Mouse (Mus musculus): ENCODE measurements around the gene Adprm. TPM values are rescaled to one million over a fixed set of nuclear protein-coding genes. Genes with fewer than 3 reads are reported as not detected.

Gene Adprm
- total RNA-seq, 1 experiment from 2014 or later: 36.1 TPM

DNA sequence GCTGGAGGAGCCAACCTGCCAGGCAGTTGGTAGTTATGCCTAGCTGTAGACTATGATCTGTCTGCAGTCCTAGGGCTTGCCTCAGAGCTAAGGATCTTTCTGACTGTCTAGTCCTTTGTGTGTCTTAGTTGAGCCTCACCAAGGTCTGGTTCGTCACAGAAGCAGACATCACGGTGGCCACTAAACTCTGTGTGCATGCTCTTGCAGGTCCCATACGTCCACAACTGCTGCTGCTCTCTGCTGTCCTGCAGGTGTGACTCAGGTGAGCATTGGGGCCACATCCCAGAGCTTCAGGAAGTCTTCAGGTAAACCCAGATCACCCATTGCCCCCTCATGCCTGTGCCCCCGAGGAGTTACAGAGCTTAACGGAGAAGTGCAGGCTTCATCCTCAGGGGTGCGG, 26.5 kb upstream of the Adprm start:
- no peak for ATAC-seq (ENCODE audit: extremely low read depth, insufficient number of reproducible peaks, low FRiP score, poor library complexity, severe bottlenecking)

DNA sequence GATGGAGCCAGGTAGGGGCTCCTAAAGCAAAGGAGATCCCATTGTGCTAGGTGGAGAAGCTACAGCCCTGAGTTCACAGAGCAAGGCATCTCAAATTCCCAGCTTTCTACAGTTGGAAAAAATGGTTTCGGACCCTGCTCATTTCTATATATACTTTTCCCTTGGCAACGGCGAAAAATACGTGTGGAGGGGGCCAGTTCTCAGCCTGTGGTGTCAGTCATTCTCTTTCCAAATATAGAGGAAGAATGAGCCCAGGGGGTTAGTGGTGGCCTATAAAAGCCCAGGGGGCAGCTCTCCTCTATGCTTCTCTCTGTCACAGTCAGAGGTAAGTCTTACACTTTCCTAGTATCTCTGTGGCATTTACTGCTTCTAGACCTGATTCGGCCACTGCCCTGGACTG, 25.6 kb upstream of the Adprm start, which contains the start of gene Myh3:
Gene Myh3, plus strand, starts transcription at position 301 of the 400 bp plus-strand sequence.
- no peak for ATAC-seq (ENCODE audit: extremely low read depth, insufficient number of reproducible peaks, low FRiP score, poor library complexity, severe bottlenecking)

DNA sequence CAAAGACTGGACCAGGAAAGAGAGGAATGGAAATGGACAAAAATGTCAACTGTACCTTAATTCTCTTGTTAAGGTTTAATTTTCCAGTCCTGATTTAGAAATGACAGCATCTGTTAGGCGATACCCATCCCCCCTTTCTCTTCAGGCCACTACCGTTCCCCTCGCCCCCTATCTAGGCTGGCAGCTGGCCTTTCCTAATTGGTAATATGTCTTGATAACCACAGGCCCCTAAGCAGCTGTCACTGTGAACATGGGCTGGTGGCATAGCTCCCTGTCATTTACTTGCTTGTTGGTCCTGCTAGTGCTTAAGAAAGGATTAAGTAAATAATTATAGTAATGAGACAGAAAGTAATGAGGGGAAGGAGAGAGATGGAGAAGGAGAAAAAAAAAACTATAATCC, 25.0 kb upstream of the Adprm start:
- no peak for ATAC-seq (ENCODE audit: extremely low read depth, insufficient number of reproducible peaks, low FRiP score, poor library complexity, severe bottlenecking)

DNA sequence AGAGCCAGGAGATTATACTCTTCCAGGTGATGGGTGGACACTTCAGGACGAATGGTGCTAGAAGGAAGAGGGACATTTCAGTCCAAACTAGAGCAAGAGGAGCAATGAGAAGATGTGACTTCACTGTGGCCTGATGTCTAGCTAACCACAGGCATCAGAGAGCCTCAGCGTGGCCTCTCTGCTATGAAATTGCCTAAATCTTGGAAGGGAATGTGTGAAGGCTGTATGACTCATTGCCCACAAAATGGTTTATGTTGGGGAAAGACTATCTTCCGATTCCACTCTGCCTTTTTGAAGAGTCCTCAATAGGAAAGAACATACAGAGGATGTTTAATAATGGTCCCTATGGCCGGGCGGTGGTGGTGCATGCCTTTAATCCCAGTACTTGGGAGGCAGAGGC, 24.4 kb upstream of the Adprm start:
- no peak for ATAC-seq (ENCODE audit: extremely low read depth, insufficient number of reproducible peaks, low FRiP score, poor library complexity, severe bottlenecking)

DNA sequence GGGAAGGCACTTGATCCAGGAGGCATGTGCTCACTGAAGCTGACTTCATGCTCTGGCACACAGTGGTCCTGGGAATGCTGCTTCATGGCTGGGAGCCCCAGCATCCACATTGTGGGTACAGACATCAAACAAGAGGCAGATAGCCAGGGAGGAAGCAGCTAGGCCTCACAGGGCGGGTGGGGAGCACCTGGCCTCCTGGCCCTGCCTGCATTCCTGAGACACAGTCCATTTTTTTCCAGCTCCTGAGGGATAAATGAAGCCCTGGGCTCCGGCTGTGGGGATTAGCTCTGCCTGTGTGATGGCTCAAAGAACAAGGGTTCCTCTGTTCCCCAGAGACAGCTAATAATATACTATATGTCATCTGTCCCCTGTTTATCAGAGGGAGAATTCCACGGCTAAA, 22.6 kb upstream of the Adprm start:
- ATAC-seq (ENCODE audit: extremely low read depth, insufficient number of reproducible peaks, low FRiP score, poor library complexity, severe bottlenecking): no peak

DNA sequence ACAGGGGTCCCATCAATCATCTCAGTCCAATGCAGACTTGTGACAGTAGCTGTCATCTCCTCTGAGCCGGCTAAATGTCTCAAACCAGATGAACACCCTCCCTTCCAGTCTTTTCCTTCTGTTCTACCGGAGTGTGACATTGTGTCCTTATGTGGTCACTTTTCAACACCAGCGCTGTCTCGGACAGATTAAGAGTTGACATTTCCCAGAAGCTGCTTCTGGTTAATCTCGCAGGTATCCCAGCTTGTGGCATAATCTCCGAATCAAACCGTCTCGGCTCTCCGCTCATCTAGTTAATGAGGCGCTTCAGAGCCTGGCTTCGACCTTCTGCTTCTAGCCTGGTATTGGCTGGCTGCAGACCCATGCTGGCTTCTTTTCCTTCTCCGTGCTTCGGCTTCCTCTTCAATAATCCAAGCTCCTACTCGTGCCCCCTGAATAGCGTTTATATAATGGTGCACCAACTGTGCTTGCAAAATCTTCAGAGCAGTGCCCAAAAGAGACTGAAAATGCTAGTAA, 20.3 kb upstream of the Adprm start:
- no peak for ATAC-seq (ENCODE audit: extremely low read depth, insufficient number of reproducible peaks, low FRiP score, poor library complexity, severe bottlenecking)

DNA sequence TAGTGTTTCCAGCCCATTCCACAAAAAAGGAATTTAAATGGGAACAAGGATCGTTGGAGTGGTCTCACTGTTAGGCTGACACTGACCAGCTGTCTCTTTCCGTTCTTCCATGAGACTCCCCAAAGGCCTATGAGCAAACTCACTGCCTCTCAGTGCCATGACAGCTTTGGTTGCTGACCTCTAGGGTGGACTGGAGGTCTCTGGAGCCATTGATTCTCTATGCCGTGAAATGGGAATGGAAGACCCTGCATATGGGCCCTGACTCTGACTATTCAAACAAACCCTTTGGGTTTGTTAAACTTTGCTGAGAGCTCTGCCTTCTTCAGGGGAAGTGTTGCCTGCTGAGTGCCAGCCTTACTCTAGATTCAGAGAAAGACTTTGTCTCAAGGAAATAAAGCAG, 15.3 kb upstream of the Adprm start:
- ATAC-seq (ENCODE audit: extremely low read depth, insufficient number of reproducible peaks, low FRiP score, poor library complexity, severe bottlenecking): no peak

DNA sequence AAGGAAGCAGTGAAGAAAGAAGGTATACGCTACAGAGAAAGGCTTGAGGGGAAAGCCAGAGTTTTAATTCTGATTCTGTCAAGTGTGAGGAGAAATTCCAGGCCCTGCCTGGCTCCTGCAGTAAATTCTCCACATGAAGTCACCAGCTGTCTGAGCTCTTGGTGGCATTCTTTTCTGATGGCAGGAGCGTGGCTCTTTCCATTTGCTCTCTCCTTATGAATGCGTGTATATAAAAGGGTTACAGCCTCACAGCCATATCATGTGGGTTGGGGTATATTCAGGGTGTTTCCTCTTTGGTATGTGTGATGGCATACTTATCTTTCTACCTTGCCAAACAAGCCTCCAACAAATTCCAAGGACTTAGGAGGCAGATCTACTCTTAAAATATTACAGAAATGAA, 10.3 kb upstream of the Adprm start:
- ATAC-seq (ENCODE audit: extremely low read depth, insufficient number of reproducible peaks, low FRiP score, poor library complexity, severe bottlenecking): no peak

DNA sequence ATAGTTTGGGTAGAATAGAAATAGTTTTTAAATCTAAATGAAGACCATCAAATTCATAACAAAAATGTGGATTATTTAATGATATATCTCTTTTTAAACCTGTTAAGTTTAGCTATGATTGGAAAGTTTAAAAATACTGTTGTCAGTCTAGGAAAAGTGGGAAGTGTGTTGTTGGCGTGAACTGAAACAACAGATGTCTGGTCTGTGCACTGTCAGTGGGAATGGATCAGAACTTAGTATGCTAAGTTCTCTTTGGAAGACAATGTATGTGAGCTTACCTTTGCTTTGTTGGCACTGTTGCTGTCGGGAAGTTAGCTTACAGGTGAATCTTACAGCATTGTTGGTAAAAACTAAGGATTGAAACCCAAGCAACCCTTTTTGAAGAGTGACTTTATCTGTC, 8.9 kb upstream of the Adprm start:
- no peak for ATAC-seq (ENCODE audit: extremely low read depth, insufficient number of reproducible peaks, low FRiP score, poor library complexity, severe bottlenecking)

DNA sequence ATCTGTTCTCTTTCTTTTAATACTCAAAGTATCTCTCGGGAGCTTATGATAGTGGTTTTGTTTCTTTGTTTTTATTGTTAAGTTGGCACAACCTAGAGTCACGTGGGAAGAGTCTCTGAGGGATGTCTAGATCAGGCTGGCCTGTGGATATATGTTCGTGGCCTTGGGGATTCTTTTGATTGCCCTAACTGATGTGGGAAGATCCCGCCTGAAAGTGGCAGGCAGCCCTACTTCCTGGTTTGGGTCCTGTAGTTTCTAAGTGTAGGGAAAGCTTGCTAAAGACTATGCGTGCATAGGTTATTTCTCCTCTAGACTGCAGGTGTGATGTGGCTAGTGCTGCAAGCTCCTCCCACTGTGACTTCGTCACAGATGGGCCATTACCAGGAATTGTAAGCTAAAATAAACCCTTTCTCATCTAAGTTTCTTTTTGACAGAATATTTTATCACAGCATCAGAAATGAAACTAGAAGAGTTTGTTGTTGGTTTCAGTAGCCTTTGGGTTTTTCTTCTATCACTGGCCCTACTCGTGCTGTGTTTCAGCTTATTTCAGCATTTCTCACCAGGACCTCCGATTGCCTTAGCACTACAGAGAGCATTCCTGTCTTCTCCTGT, 2.5 kb upstream of the Adprm start:
- no peak for ATAC-seq (ENCODE audit: extremely low read depth, insufficient number of reproducible peaks, low FRiP score, poor library complexity, severe bottlenecking)

DNA sequence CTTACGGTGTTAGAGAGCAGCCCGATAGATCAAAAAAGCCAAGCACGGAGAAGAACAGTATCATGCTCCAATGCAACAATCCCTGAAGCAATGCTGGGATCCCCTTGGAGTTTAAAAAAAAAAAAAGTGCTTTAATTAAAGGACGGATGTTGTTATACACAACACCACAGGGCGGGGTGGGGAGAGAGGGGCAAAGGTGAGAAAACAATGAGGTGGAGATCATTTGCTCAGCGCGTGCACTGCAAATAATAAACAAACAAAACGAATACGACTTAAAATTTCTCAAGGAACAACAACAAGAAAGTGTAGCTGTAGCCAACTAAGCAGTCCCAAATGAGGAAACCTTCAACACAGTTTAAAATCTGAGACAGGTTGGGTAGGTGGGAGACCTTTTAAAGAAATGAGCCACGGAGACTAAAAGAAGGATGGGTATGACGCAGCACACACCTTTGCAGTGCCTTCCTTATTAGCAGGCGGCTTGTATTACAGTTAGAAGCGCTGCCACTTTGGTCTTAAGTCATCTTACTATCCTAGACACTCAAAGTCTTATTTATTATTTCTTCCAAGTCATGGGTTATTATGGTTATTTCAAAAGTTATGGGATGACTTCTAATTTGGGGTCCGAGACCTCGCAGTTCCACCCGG, 596 bp downstream of the Adprm start:
- no peak for ATAC-seq (ENCODE audit: extremely low read depth, insufficient number of reproducible peaks, low FRiP score, poor library complexity, severe bottlenecking)

DNA sequence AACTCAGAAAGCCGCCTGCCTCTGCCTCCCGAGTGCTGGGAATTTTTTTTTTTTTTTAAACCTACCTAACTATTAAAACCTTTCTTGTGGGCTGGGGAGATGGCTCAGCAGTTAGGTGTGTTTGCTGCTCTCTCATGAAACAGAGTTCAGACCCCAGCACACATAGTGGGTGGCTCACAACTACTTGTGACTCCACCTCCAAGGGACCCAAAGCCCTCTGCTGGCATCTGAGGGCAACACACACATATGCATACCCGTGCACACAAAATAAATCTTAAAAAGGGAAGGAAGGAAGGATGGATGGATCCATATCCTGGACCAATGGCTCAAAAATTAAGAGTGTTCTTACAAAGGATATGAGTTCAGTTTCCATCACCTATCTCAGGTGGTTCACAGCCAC, 3.1 kb downstream of the Adprm start:
- ATAC-seq (ENCODE audit: extremely low read depth, insufficient number of reproducible peaks, low FRiP score, poor library complexity, severe bottlenecking): no peak

DNA sequence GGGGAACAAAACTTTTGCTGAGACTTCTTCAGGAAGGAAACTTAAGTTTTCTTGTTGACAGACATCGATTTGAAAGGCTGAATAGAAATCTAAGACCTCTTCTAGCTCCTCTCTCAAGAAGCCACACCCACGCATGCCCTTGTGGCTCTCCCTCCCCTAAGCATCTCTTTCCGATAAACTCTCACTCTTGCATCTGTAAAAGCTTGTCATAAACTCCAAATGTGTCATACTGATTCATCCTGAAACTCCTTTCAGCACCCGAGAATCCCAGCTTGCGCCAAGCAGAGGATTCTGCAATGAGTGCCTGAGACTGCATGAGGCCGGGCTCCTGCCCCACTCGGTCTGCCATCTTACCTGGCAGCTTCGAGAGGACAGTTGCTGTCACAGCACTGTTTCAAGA, 3.9 kb downstream of the Adprm start:
- ATAC-seq (ENCODE audit: extremely low read depth, insufficient number of reproducible peaks, low FRiP score, poor library complexity, severe bottlenecking): no peak

DNA sequence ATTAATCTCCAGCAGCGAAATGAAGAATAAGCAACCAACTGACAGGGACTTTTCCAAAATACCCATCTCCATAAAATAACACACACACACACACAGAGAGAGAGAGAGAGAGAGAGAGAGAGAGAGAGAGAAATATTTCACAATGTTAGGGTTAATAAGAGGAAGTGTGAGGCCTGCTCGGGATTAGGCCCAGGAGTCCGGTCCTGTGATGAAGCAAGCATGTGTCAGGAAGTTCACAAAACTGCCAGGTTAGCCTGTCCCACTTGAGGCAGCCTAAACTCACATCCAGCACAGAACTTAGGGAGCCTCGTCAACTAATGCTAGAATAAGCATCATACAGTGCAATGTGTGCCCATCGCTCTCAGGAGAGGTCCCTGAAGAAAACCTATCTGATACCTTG, 5.2 kb downstream of the Adprm start:
- peak; percentile 41; the same call in 1 of the 2 replicates for ATAC-seq (ENCODE audit: extremely low read depth, insufficient number of reproducible peaks, low FRiP score, poor library complexity, severe bottlenecking)

DNA sequence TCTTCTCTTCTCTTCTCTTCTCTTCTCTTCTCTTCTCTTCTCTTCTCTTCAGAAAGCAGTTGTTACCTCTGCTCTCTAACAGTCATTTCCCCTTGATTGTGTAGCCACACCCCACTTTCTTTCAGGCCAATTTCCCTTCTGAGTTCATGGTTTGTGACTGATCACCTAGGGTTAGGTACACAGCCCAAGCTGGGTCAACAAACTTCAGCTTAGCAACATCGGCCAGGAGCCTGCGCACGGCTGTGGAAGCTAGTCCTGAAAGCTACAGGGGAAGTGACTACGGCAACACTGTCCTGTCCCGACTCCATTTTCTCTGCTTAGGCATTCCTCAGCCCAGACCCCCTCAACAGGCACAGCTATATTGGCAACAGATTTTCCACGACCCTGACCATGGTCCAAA, 7.4 kb downstream of the Adprm start:
- ATAC-seq (ENCODE audit: extremely low read depth, insufficient number of reproducible peaks, low FRiP score, poor library complexity, severe bottlenecking): no peak

DNA sequence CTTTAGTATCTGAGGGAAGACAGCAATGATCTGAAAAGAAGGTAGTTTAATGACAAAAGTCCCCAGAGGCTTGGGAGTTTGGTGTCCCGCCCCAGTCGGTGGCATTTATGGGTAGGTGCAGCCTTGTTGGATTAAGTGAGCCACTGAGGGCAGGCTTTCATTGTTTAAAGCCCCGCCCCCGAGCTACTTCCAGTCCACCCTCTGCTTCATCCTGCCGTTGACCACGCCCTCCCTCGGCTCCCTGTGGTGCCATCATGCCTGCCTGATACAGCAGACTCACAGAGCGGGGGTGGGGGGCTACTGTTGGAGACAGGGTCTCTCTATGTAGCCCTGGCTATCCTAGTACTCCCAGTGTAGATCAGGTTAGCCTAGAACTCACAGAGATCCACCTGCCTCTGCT, 9.4 kb downstream of the Adprm start:
- ATAC-seq (ENCODE audit: extremely low read depth, insufficient number of reproducible peaks, low FRiP score, poor library complexity, severe bottlenecking): no peak

DNA sequence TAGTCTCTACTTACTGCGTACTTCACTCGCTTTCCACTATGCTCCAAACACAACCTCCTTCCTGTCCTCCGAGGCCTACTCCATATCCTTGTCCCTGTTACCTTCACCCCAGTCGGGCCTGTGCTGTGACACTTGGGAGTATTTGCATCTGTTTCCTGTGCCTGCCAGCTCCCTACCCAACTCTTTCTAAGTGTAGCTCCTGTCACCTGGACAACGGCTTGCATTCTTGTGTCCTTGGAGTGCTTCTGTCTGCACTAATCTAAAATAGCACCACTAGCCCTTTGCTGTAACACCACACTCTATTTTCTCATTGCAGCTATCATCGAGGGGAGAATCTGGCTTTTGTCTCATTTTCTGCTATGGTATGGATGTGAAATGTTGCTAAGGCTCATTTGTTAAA, 11.9 kb downstream of the Adprm start:
- no peak for ATAC-seq (ENCODE audit: extremely low read depth, insufficient number of reproducible peaks, low FRiP score, poor library complexity, severe bottlenecking)

DNA sequence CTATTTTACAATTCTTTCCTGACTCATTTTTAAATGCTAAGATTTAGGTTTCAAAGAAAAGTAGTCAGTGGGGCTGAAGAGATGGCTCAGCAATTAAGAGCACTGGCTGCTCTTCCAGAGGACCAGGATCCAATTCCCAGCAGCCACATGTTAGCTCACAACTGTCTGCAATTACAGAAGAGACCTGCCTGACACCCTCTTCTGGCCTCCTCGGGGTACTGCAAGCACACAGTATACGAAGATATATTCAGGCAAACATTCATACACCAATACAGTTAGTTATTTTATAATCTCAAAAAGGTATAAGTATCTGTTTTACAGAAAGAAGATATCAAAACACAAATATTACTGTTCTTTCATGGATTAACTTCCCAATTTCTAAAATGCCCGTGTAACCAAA, 12.6 kb downstream of the Adprm start:
- no peak for ATAC-seq (ENCODE audit: extremely low read depth, insufficient number of reproducible peaks, low FRiP score, poor library complexity, severe bottlenecking)

DNA sequence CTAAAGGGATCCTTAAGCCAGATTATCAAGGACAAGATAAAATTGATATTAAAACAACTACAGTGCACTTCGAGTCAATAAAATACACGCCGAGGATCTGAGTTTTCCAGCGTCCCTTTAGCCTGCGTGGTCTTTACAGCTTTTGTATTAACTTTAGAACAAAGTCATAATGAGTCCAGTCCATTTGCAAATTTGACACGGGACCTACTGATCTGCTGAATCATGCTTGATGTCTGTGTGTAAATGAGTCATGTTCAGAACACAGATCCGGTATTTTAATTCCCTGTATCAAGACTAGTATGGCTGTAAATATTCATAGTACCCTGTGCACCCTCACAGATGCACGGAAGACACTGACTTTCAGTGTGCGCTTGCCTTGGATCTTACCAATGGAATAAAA, 15.5 kb downstream of the Adprm start:
- ATAC-seq (ENCODE audit: extremely low read depth, insufficient number of reproducible peaks, low FRiP score, poor library complexity, severe bottlenecking): no peak

DNA sequence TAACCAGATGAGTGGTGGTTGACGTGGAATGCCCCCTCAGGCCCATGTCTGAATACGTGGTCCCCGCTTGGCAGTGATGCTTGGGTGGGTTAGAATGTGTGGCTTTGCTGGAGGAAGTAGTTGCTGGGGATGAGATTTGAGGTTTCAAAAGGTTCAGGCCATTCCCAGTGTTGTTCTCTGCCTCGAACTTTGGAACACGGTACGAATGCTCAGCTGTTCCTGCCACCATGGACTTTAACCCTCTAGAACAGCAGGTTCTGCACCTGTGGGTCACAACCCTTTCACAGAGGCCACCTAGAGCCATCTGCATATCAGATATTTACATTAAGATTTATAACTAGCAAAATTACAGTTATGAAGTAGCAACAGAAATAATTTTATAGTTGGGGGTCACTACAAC, 16.2 kb downstream of the Adprm start:
- no peak for ATAC-seq (ENCODE audit: extremely low read depth, insufficient number of reproducible peaks, low FRiP score, poor library complexity, severe bottlenecking)
